Mouse (Mus musculus): ENCODE data around the gene 4930415O20Rik.

- TF ChIP-seq POLR2A (IDR thresholded peaks at IDR 0.05; ENCODE audit: borderline replicate concordance, extremely low read depth, low read depth, low read length): no peak
- no peak for TF ChIP-seq CTCF (IDR thresholded peaks at IDR 0.05; ENCODE audit: insufficient read depth, low read length)
Observed at GRCm38 (mm10) chr15:98608058-98608783, 37.4 kb downstream of the 4930415O20Rik start.
